Mouse (Mus musculus): ENCODE data around the gene Kazald1.

GRCm38 (mm10) chr19:45113791-45114460, 38.9 kb downstream of the Kazald1 start:
- TF ChIP-seq CTCF (IDR thresholded peaks at IDR 0.05; ENCODE audit: control insufficient read depth, insufficient read depth, insufficient replicate concordance, low read depth, low read length) (no peak), POLR2A (IDR thresholded peaks at IDR 0.05; ENCODE audit: control insufficient read depth, low read depth, low read length) (no peak)

Data from testis, adult 2 months (tissue).